Mouse (Mus musculus) embryonic facial prominence, embryonic 15.5 days (tissue): Measurements from ENCODE around the gene Fat2. TPM values are rescaled to one million over a fixed set of nuclear protein-coding genes. Genes with fewer than 3 reads are reported as not detected.
A peak's percentile ranks its signal among the peaks of the same experiment; 100 is the strongest.

Experiments
- ATAC-seq: fragments of 200-750 bp; cut with Nextera tagmentation; 2 replicates; pipeline ENCODE4 v1.8.0; 2017; ENCODE audit warnings: low read depth, moderate TSS enrichment; ENCODE audit not compliant: insufficient number of reproducible peaks, low FRiP score, low TSS enrichment
- H3K27ac ChIP-seq: fragments of 300-500 bp; sonication (generic); replicated peaks from 2 replicates; pipeline ENCODE4 v1.5.1; 2015; ENCODE audit warnings: mild to moderate bottlenecking, inconsistent platforms
- H3K27me3 ChIP-seq: fragments of 300-500 bp; sonication (generic); 2 replicates; pipeline ENCODE4 v1.6.1; 2015; ENCODE audit warnings: inconsistent platforms
- H3K36me3 ChIP-seq: fragments of 300-500 bp; sonication (generic); 2 replicates; pipeline ENCODE4 v1.6.1; 2015; ENCODE audit warnings: mild to moderate bottlenecking, inconsistent platforms
- H3K4me1 ChIP-seq: fragments of 300-500 bp; sonication (generic); 2 replicates; pipeline ENCODE4 v1.6.1; 2015; ENCODE audit warnings: inconsistent platforms
- H3K4me2 ChIP-seq: fragments of 300-500 bp; sonication (generic); replicated peaks from 2 replicates; pipeline ENCODE4 v1.6.1; 2015; ENCODE audit warnings: mild to moderate bottlenecking, inconsistent platforms
- H3K4me3 ChIP-seq: fragments of 300-500 bp; sonication (generic); replicated peaks from 2 replicates; pipeline ENCODE4 v1.5.1; 2015; ENCODE audit warnings: mild to moderate bottlenecking, inconsistent platforms
- H3K9ac ChIP-seq: fragments of 300-500 bp; sonication (generic); 2 replicates; pipeline ENCODE4 v1.6.1; 2015; ENCODE audit warnings: inconsistent platforms
- H3K9me3 ChIP-seq: fragments of 300-500 bp; sonication (generic); replicated peaks from 2 replicates; pipeline ENCODE4 v1.6.1; 2016; ENCODE audit warnings: inconsistent platforms
- WGBS: fragments of 180-500 bp; shearing (Covaris S2); methylation state at CpG from one replicate; pipeline ENCODE4 v1.1.7; 2015; 5-methylcytosine and 5-hydroxymethylcytosine counted together
- polyA plus RNA-seq: library from polyadenylated mRNA; unstranded; fragments of >200 nt; fragmentation: Nextera tagmentation; extraction: Ambion mirVana; gene quantifications from 2 replicates; pipeline ENCODE4 v1.2.1, GENCODE M21; 2015

Gene Fat2
- polyA plus RNA-seq, 1 experiment from 2014 or later: 1.1 TPM

DNA sequence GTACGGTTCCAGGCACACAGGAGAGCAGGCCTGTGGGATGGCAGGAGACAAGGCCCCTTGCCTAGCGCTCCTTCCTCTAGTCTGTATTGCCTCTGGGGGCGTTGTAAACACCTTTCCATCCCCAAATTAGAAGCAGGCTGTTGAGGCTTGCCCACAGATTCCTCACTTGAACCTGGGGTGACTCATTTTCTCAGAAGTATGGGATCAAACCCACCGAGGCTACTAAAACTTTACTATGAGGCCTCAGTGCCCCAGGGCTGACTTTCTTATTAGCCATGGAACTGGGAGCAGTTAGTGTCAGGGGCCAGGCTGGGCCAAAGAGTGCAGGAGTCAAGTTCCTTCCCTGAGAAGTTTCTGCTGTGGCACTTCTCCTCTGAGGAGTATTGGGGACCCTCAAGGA lies 28.9 kb upstream of the Fat2 start:
- 29% methylated on average over 4 of the region's 4 CpGs for WGBS
- Histone ChIP-seq H3K4me2 (no peak overlapping the region), H3K36me3 (no peaks in the 10 kb centered on the region), H3K27ac (no peak overlapping the region), H3K4me1 (peaks cover 14% of the 10 kb centered on the region; the same call in 1 of the 2 replicates), H3K27me3 (no peaks in the 10 kb centered on the region), H3K4me3 (no peak overlapping the region), H3K9ac (no peak overlapping the region), H3K9me3 (no peaks in the 10 kb centered on the region)
- ATAC-seq: no peak

- Histone ChIP-seq H3K4me3 (no peak overlapping the region), H3K27ac (no peak overlapping the region), H3K36me3 (no peaks in the 10 kb centered on the region), H3K4me2 (no peak overlapping the region), H3K9ac (no peak overlapping the region), H3K27me3 (no peaks in the 10 kb centered on the region), H3K9me3 (no peaks in the 10 kb centered on the region), H3K4me1 (peaks cover 14% of the 10 kb centered on the region; the same call in 1 of the 2 replicates)
- WGBS: 77% methylated on average over 3 of the region's 3 CpGs
- ATAC-seq: no peak
Measured at GRCm38 (mm10) chr11:55364662-55365061, 28.3 kb upstream of the Fat2 start.

- Histone ChIP-seq H3K4me1 (peaks cover 3% of the 10 kb centered on the region; the same call in 1 of the 2 replicates), H3K4me2 (no peak overlapping the region), H3K36me3 (no peaks in the 10 kb centered on the region), H3K9me3 (no peaks in the 10 kb centered on the region), H3K27me3 (no peaks in the 10 kb centered on the region), H3K27ac (no peak overlapping the region), H3K9ac (no peak overlapping the region), H3K4me3 (no peak overlapping the region)
- 64% methylated on average over 15 of the region's 15 CpGs for WGBS
- ATAC-seq: no peak
Measured at GRCm38 (mm10) chr11:55358094-55358783, 21.9 kb upstream of the Fat2 start.

DNA sequence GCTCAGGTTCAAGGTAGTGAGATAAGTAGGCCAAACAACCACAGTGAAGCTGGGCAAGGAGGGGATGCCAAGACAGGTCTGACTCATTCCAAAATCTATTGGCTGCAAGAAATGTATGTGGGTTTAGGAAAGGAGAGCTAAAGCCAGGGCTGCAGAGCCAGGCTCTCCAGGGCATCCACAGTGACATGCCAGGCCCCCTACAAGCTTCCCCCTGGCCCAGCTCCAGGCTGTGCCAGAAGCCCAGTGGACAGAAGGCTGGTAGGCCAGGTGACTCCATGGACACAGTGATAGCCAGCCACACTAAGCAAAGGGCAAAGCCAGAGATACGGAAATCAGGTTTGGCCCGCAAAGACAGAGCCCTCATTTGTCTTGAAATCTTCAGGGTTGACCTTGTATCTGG lies 20.5 kb upstream of the Fat2 start:
- peaks cover 3% of the 10 kb centered on the region; the same call in 1 of the 2 replicates for H3K4me1 ChIP-seq
- H3K4me2 ChIP-seq: no peak overlapping the region
- no peaks in the 10 kb centered on the region for H3K27me3 ChIP-seq
- no peak overlapping the region for H3K4me3 ChIP-seq
- ATAC-seq: no peak
- no peaks in the 10 kb centered on the region for H3K9me3 ChIP-seq
- no peaks in the 10 kb centered on the region for H3K36me3 ChIP-seq
- H3K9ac ChIP-seq: no peak overlapping the region
- 94% methylated on average over 2 of the region's 2 CpGs for WGBS
- H3K27ac ChIP-seq: no peak overlapping the region

- Histone ChIP-seq H3K27ac (no peak overlapping the region), H3K36me3 (no peaks in the 10 kb centered on the region), H3K4me3 (no peak overlapping the region), H3K9me3 (no peaks in the 10 kb centered on the region), H3K4me1 (0 out of 2 replicates have a peak, but pooled peaks cover 3% of the 10 kb centered on the region), H3K27me3 (no peaks in the 10 kb centered on the region), H3K4me2 (no peak overlapping the region), H3K9ac (no peak overlapping the region)
- ATAC-seq: no peak
- WGBS: 57% methylated on average over 11 of the region's 11 CpGs
Measured at GRCm38 (mm10) chr11:55341961-55342371, 5.6 kb upstream of the Fat2 start.

- H3K4me2 ChIP-seq: no peak overlapping the region
- ATAC-seq: no peak
- no peak overlapping the region for H3K9ac ChIP-seq
- 71% methylated on average over 2 of the region's 2 CpGs for WGBS
- H3K4me1 ChIP-seq: 0 out of 2 replicates have a peak, but pooled peaks cover 10% of the 10 kb centered on the region
- no peaks in the 10 kb centered on the region for H3K27me3 ChIP-seq
- H3K4me3 ChIP-seq: no peak overlapping the region
- no peaks in the 10 kb centered on the region for H3K9me3 ChIP-seq
- H3K36me3 ChIP-seq: no peaks in the 10 kb centered on the region
- no peak overlapping the region for H3K27ac ChIP-seq
Measured at GRCm38 (mm10) chr11:55340789-55341188, 4.4 kb upstream of the Fat2 start.

DNA sequence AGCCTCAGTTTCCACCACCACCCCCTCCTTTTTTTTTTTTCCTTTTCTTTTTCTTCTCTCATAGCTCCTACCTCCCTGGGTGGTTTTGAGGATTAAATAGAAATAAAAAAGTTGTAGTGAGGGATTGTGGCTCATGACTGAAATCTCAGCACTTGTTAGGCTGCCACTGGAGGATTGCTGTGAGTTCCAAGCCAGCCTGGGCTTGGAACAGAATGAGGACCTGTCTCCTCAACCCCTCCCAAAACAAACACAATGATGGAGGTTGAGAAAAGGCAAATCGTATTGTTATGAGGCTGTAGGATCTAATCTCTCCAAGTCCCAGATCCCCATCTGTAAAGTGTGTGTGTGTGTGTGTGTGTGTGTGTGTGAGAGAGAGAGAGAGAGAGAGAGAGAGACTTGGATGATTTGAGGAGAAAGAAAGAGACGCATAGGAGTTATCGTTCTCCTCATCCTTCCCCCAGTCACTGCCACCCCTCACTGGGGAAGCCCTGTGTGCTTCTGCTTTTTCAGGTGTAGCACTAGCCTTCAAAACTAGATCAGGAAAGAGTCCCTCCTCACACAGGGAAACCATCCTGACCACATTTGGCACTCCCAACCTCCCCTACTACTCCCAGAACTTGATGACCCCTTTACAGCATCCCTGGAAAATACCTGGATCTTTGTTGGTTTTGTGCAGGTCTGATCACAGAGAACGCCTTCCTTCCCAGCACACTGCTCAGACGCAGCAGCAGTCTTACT lies 837 bp upstream of the Fat2 start:
- H3K4me2 ChIP-seq: peak overlapping the region; percentile 35
- 63% methylated on average over 5 of the region's 5 CpGs for WGBS
- no peak for ATAC-seq
- no peaks in the 10 kb centered on the region for H3K36me3 ChIP-seq
- 0 out of 2 replicates have a peak overlapping the region, but pooled peaks have one; percentile 29 for H3K4me3 ChIP-seq
- H3K4me1 ChIP-seq: 0 out of 2 replicates have a peak, but pooled peaks cover 10% of the 10 kb centered on the region
- H3K9ac ChIP-seq: no peak overlapping the region
- H3K27me3 ChIP-seq: no peaks in the 10 kb centered on the region
- no peaks in the 10 kb centered on the region for H3K9me3 ChIP-seq
- no peak overlapping the region for H3K27ac ChIP-seq

GRCm38 (mm10) chr11:55335314-55336076 lies 869 bp downstream of the Fat2 start:
- Histone ChIP-seq H3K9ac (no peak overlapping the region), H3K4me1 (0 out of 2 replicates have a peak, but pooled peaks cover 10% of the 10 kb centered on the region), H3K27ac (peak overlapping the region; percentile 58), H3K9me3 (no peaks in the 10 kb centered on the region), H3K27me3 (no peaks in the 10 kb centered on the region), H3K4me3 (peak overlapping the region; percentile 29), H3K4me2 (peak overlapping the region; percentile 35), H3K36me3 (no peaks in the 10 kb centered on the region)
- 75% methylated on average over 14 of the region's 14 CpGs for WGBS
- no peak for ATAC-seq

DNA sequence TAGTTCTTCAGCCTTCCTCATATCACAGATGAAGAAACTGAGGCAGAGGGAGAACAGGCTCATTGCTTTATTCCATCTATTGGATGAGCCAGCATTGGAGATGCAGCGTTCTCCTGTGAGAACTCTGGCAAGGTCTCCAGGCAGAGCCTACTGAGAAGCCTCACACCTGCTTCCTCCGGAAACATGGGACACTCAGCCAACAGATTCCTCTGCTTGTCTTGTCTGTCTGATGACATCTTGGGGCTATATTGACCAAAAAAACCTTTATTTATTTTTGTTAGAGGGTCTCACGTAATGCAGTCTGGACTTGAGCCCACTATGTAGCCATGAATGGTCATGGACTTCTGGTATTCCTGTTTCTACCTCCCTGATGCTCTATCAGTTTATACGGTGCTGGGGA lies 1.8 kb downstream of the Fat2 start:
- 90% methylated on average over 4 of the region's 4 CpGs for WGBS
- 0 out of 2 replicates have a peak, but pooled peaks cover 10% of the 10 kb centered on the region for H3K4me1 ChIP-seq

GRCm38 (mm10) chr11:55334063-55334462 lies 2.3 kb downstream of the Fat2 start:
- Histone ChIP-seq H3K9me3 (no peaks in the 10 kb centered on the region), H3K4me2 (no peak overlapping the region), H3K27me3 (no peaks in the 10 kb centered on the region), H3K9ac (no peak overlapping the region), H3K27ac (no peak overlapping the region), H3K4me1 (0 out of 2 replicates have a peak, but pooled peaks cover 10% of the 10 kb centered on the region), H3K4me3 (no peak overlapping the region), H3K36me3 (no peaks in the 10 kb centered on the region)
- 84% methylated on average over 6 of the region's 6 CpGs for WGBS
- no peak for ATAC-seq

More for the DNA sequence above, 1.8 kb downstream of the Fat2 start:
- H3K4me2 ChIP-seq: no peak overlapping the region
- no peak for ATAC-seq
- no peak overlapping the region for H3K4me3 ChIP-seq
- H3K36me3 ChIP-seq: no peaks in the 10 kb centered on the region
- H3K9me3 ChIP-seq: no peaks in the 10 kb centered on the region
- H3K27ac ChIP-seq: no peak overlapping the region
- no peak overlapping the region for H3K9ac ChIP-seq
- no peaks in the 10 kb centered on the region for H3K27me3 ChIP-seq
